Comparison of ENCODE assay signal across 8 mouse cellular contexts in the genomic region with DNA sequence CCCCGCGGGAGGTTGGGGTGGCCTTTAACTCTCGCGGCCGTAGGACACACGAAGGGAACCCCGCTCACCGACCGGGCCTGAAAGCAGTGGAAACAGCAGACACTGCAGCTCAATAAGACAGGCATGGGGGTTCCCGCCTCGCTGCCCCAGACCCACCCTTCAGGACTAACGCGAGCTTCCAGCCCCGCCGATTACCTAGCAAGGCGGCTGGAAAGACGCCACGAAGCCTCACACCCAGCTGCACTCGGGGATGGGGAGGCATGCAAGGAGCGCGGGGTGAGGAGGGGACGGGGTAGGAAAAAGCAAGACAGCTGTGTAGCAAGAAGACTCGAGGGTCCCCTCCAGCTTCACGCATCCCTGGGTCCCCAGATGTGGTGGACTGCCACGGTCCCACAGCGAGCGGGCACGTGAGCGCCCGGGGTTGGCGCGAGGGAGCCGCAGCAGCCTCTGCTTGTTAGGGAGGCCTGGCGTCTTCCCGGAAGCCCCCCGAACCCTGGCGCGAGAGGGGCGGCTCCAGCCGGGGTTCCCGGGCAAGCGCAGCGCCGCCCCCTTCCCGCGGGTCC. TPM values are rescaled to one million over a fixed set of nuclear protein-coding genes. Genes with fewer than 3 reads are reported as not detected.
DNase-seq lines count a peak whose midpoint lies in the region; ATAC-seq and TF ChIP-seq lines count a peak whose summit lies in the region.

No protein-coding gene starts in this region.

- H3K4me3 ChIP-seq in lung, postnatal 0 days (ENCODE audit: low read depth, low read length) = peak overlapping the region; percentile 51
- H3K4me3 ChIP-seq in embryonic facial prominence, embryonic 12.5 days = peak overlapping the region; percentile 85
- H3K4me3 ChIP-seq in hindbrain, embryonic 15.5 days = peak overlapping the region; percentile 74
- peak overlapping the region; percentile 89 for H3K4me3 ChIP-seq in megakaryocyte, embryonic 14.5 days (replicated peaks)

- WGBS in lung, postnatal 0 days = 1% methylated on average over 42 of the region's 46 CpGs
- under 1% methylated on average over 45 of the region's 46 CpGs for WGBS in embryonic facial prominence, embryonic 12.5 days
- WGBS in hindbrain, embryonic 15.5 days = under 1% methylated on average over 43 of the region's 46 CpGs

- H3K4me2 ChIP-seq in lung, postnatal 0 days (replicated peaks; ENCODE audit: low read depth, low read length) = peak overlapping the region; percentile 96
- H3K4me2 ChIP-seq in embryonic facial prominence, embryonic 12.5 days (replicated peaks) = peak overlapping the region; percentile 92
- peak overlapping the region; percentile 80 for H3K4me2 ChIP-seq in hindbrain, embryonic 15.5 days

- TF ChIP-seq CTCF in lung, postnatal 0 days (IDR thresholded peaks at IDR 0.05) = no peak

- ATAC-seq in lung, postnatal 0 days = peak; percentile 34
- peak; percentile 81 for ATAC-seq in embryonic facial prominence, embryonic 12.5 days (ENCODE audit: insufficient number of reproducible peaks, insufficient read depth, low FRiP score, low TSS enrichment)
- peak; percentile 80 for ATAC-seq in hindbrain, embryonic 15.5 days (ENCODE audit: low FRiP score, low read depth)

- DNase-seq in lung, postnatal 0 days (ENCODE audit: low spot score) = peak; percentile 15
- no peak for DNase-seq in lung, postnatal 25 days (ENCODE audit: low spot score)
- DNase-seq in WW6 (ENCODE audit: low read depth, low spot score) = peak; percentile 11
- peak; percentile 16 for DNase-seq in thymus, postnatal 0 days (ENCODE audit: low spot score)
- no peak for DNase-seq in spleen, postnatal 14 days (ENCODE audit: low spot score in 2 of 2)

- H3K9ac ChIP-seq in lung, postnatal 0 days (replicated peaks; ENCODE audit: low read depth) = peak overlapping the region; percentile 30
- H3K9ac ChIP-seq in embryonic facial prominence, embryonic 12.5 days = peak overlapping the region; percentile 93
- H3K9ac ChIP-seq in hindbrain, embryonic 15.5 days = peak overlapping the region; percentile 84

- no peak for TF ChIP-seq EP300 in lung, postnatal 0 days (IDR thresholded peaks at IDR 0.05)

- peaks cover 3% of the 10 kb centered on the region; the same call in 1 of the 2 replicates for H3K4me1 ChIP-seq in lung, postnatal 0 days (ENCODE audit: insufficient read depth, low read depth, low read length)
- H3K4me1 ChIP-seq in embryonic facial prominence, embryonic 12.5 days = peaks cover 22% of the 10 kb centered on the region
- H3K4me1 ChIP-seq in hindbrain, embryonic 15.5 days (replicated peaks) = peaks cover 40% of the 10 kb centered on the region
- peaks cover 35% of the 10 kb centered on the region for H3K4me1 ChIP-seq in megakaryocyte, embryonic 14.5 days

- H3K27ac ChIP-seq in lung, postnatal 0 days (ENCODE audit: low read length) = peak overlapping the region; percentile 38; the same call in 1 of the 2 replicates
- peak overlapping the region; percentile 98 for H3K27ac ChIP-seq in embryonic facial prominence, embryonic 12.5 days
- H3K27ac ChIP-seq in hindbrain, embryonic 15.5 days (replicated peaks) = peak overlapping the region; percentile 97

- H3K27me3 ChIP-seq in lung, postnatal 0 days (replicated peaks; ENCODE audit: insufficient read depth, low read length) = no peaks in the 10 kb centered on the region
- H3K27me3 ChIP-seq in embryonic facial prominence, embryonic 12.5 days = no peaks in the 10 kb centered on the region
- no peaks in the 10 kb centered on the region for H3K27me3 ChIP-seq in hindbrain, embryonic 15.5 days
- H3K27me3 ChIP-seq in megakaryocyte, embryonic 14.5 days (replicated peaks) = peaks cover 82% of the 10 kb centered on the region

- H3K36me3 ChIP-seq in lung, postnatal 0 days (ENCODE audit: insufficient read depth, low read length) = no peaks in the 10 kb centered on the region
- H3K36me3 ChIP-seq in embryonic facial prominence, embryonic 12.5 days = peaks cover 24% of the 10 kb centered on the region
- peaks cover 7% of the 10 kb centered on the region for H3K36me3 ChIP-seq in hindbrain, embryonic 15.5 days
- no peaks in the 10 kb centered on the region for H3K36me3 ChIP-seq in megakaryocyte, embryonic 14.5 days (replicated peaks; ENCODE audit: low read length)

- H3K9me3 ChIP-seq in lung, postnatal 0 days (ENCODE audit: low read length) = no peaks in the 10 kb centered on the region
- no peaks in the 10 kb centered on the region for H3K9me3 ChIP-seq in embryonic facial prominence, embryonic 12.5 days
- H3K9me3 ChIP-seq in hindbrain, embryonic 15.5 days = no peaks in the 10 kb centered on the region
- no peaks in the 10 kb centered on the region for H3K9me3 ChIP-seq in megakaryocyte, embryonic 14.5 days

RNA-seq across cellular contexts. Expression of a gene that starts 0.5 kb away (rescaled TPM):
- polyA plus RNA-seq in lung, postnatal 0 days (2015; fragmentation: Nextera tagmentation; extraction: Ambion mirVana) = 4.2 and 4.3 TPM in 2 replicates
- 77.9 and 82.5 TPM in 2 replicates for polyA plus RNA-seq in embryonic facial prominence, embryonic 12.5 days (2016; fragmentation: Nextera tagmentation; extraction: Ambion mirVana)
- 77.3 and 83.6 TPM in 2 replicates for polyA plus RNA-seq in hindbrain, embryonic 15.5 days (2015; fragmentation: Nextera tagmentation; extraction: Ambion mirVana)
- polyA plus RNA-seq in megakaryocyte, embryonic 14.5 days (2012; ENCODE audit: insufficient read depth, low replicate concordance) = 0.07 and 3.4 TPM in 2 replicates
- polyA plus RNA-seq in thymus, postnatal 0 days (2015; fragmentation: Nextera tagmentation; extraction: Ambion mirVana) = 7.4 and 8.9 TPM in 2 replicates

RNA-seq across cellular contexts. Expression of a gene that starts 47.4 kb away (rescaled TPM):
- polyA plus RNA-seq in lung, postnatal 0 days (2015; fragmentation: Nextera tagmentation; extraction: Ambion mirVana) = 7.8 and 7.9 TPM in 2 replicates
- polyA plus RNA-seq in embryonic facial prominence, embryonic 12.5 days (2016; fragmentation: Nextera tagmentation; extraction: Ambion mirVana) = 7.6 and 8.4 TPM in 2 replicates
- 9.9 and 10.2 TPM in 2 replicates for polyA plus RNA-seq in hindbrain, embryonic 15.5 days (2015; fragmentation: Nextera tagmentation; extraction: Ambion mirVana)
- 3.2 and 13.7 TPM in 2 replicates for polyA plus RNA-seq in megakaryocyte, embryonic 14.5 days (2012; ENCODE audit: insufficient read depth, low replicate concordance)
- polyA plus RNA-seq in thymus, postnatal 0 days (2015; fragmentation: Nextera tagmentation; extraction: Ambion mirVana) = 9.3 and 13.5 TPM in 2 replicates

RNA-seq across cellular contexts. Expression of a gene that starts 53.7 kb away (rescaled TPM):
- polyA plus RNA-seq in lung, postnatal 0 days (2015; fragmentation: Nextera tagmentation; extraction: Ambion mirVana) = 37.7 and 40.4 TPM in 2 replicates
- polyA plus RNA-seq in embryonic facial prominence, embryonic 12.5 days (2016; fragmentation: Nextera tagmentation; extraction: Ambion mirVana) = 55.5 and 58.5 TPM in 2 replicates
- 43.9 and 48.6 TPM in 2 replicates for polyA plus RNA-seq in hindbrain, embryonic 15.5 days (2015; fragmentation: Nextera tagmentation; extraction: Ambion mirVana)
- polyA plus RNA-seq in megakaryocyte, embryonic 14.5 days (2012; ENCODE audit: insufficient read depth, low replicate concordance) = 1.6 and 1.7 TPM in 2 replicates
- 59.4 and 63.9 TPM in 2 replicates for polyA plus RNA-seq in thymus, postnatal 0 days (2015; fragmentation: Nextera tagmentation; extraction: Ambion mirVana)

RNA-seq across cellular contexts. Expression of a gene that starts 57.8 kb away (rescaled TPM):
- not detected in 2 replicates for polyA plus RNA-seq in lung, postnatal 0 days (2015; fragmentation: Nextera tagmentation; extraction: Ambion mirVana)
- polyA plus RNA-seq in embryonic facial prominence, embryonic 12.5 days (2016; fragmentation: Nextera tagmentation; extraction: Ambion mirVana) = not detected in 2 replicates
- not detected in 2 replicates for polyA plus RNA-seq in hindbrain, embryonic 15.5 days (2015; fragmentation: Nextera tagmentation; extraction: Ambion mirVana)
- not detected in 2 replicates for polyA plus RNA-seq in megakaryocyte, embryonic 14.5 days (2012; ENCODE audit: insufficient read depth, low replicate concordance)
- polyA plus RNA-seq in thymus, postnatal 0 days (2015; fragmentation: Nextera tagmentation; extraction: Ambion mirVana) = not detected in 2 replicates

Comparison
In these comparisons a context has a peak if more than half of its experiments do, and no peak if none do; other contexts are left out.
1. DNase-seq: peak in lung, postnatal 0 days (single experiment), WW6 (single experiment) and thymus, postnatal 0 days (single experiment); none in lung, postnatal 25 days (single experiment) and spleen, postnatal 14 days (0 of 2).
2. H3K27ac ChIP-seq: peak in every context shown above with its lines; median percentile 98 in embryonic facial prominence, embryonic 12.5 days; 97 in hindbrain, embryonic 15.5 days; 38 in lung, postnatal 0 days.
3. H3K9ac ChIP-seq: peak in every context shown above with its lines; median percentile 93 in embryonic facial prominence, embryonic 12.5 days; 84 in hindbrain, embryonic 15.5 days; 30 in lung, postnatal 0 days.
4. RNA of a gene that starts 53.7 kb away (polyA plus RNA-seq): 59.4 to 63.9 TPM in thymus, postnatal 0 days, 55.5 to 58.5 TPM in embryonic facial prominence, embryonic 12.5 days, 43.9 to 48.6 TPM in hindbrain, embryonic 15.5 days and 37.7 to 40.4 TPM in lung, postnatal 0 days; 1.6 to 1.7 TPM in megakaryocyte, embryonic 14.5 days; every median in the first group is over 10 times any median in the second.
5. Peak in every context shown above with its lines, with median percentiles within 50 percentile points of each other: ATAC-seq, H3K4me2 ChIP-seq and H3K4me3 ChIP-seq.